Mouse (Mus musculus) E14TG2a.4 (cell line): ENCODE data around the gene Olfr867.

ENCODE experiments used
- H3K27me3 ChIP-seq: 2 replicates; pipeline ENCODE4 v1.6.1; 2014; ENCODE audit warnings: low read length, control low read depth; ENCODE audit not compliant: insufficient read depth
- H3K36me3 ChIP-seq: 2 replicates; pipeline ENCODE4 v1.6.1; 2014; ENCODE audit warnings: low read length, control low read depth; ENCODE audit not compliant: insufficient read depth
- H3K4me1 ChIP-seq: replicated peaks from 2 replicates; pipeline ENCODE4 v1.6.1; 2014; ENCODE audit warnings: low read depth, low read length, control low read depth
- H3K4me3 ChIP-seq: replicated peaks from 2 replicates; pipeline ENCODE4 v1.5.1; 2014; ENCODE audit warnings: mild to moderate bottlenecking, low read length
- H3K9me3 ChIP-seq: 2 replicates; pipeline ENCODE4 v1.6.1; 2014; ENCODE audit warnings: low read length, control low read depth
- CTCF ChIP-seq: conservative IDR thresholded peaks from 2 replicates; pipeline ENCODE4 v1.5.1; 2014; ENCODE audit warnings: low read length
- NANOG ChIP-seq: IDR thresholded peaks from 2 replicates; pipeline ENCODE4 v1.6.1; 2014; ENCODE audit warnings: borderline replicate concordance, low read length, mixed read lengths
- POU5F1 ChIP-seq: IDR thresholded peaks from 2 replicates; pipeline ENCODE4 v1.6.1; 2014; ENCODE audit warnings: low read length, borderline replicate concordance

The Olfr867 gene

GRCm38 (mm10) chr9:20057462-20057861 is at the start of gene Olfr867:
Gene Olfr867 (minus strand): TSS chr9:20057562.
- Histone ChIP-seq H3K4me1 (no peaks in the 10 kb centered on the region), H3K4me3 (no peak within 1 kb of the TSS), H3K36me3 (no peaks in the 10 kb centered on the region), H3K9me3 (peaks cover 24% of the 10 kb centered on the region), H3K27me3 (no peaks in the 10 kb centered on the region)
- TF ChIP-seq CTCF = no peak
- no peak for TF ChIP-seq POU5F1
- TF ChIP-seq NANOG = no peak

GRCm38 (mm10) chr9:20098326-20098725 is 41.0 kb upstream of the Olfr867 start, which contains the start of gene Olfr868:
Gene Olfr868 (plus strand): TSS chr9:20098626.
- no peak within 1 kb of the TSS for H3K4me3 ChIP-seq
- no peaks in the 10 kb centered on the region for H3K4me1 ChIP-seq
- H3K27me3 ChIP-seq = no peaks in the 10 kb centered on the region
- H3K36me3 ChIP-seq = no peaks in the 10 kb centered on the region
- H3K9me3 ChIP-seq = no peaks in the 10 kb centered on the region
- TF ChIP-seq POU5F1 = no peak
- TF ChIP-seq CTCF = no peak
- no peak for TF ChIP-seq NANOG

- Histone ChIP-seq H3K4me1 (0 out of 2 replicates have a peak, but pooled peaks cover 2% of the 10 kb centered on the region), H3K27me3 (no peaks in the 10 kb centered on the region), H3K36me3 (no peaks in the 10 kb centered on the region; the same call in 1 of the 2 replicates), H3K4me3 (no peak overlapping the region), H3K9me3 (peaks cover 69% of the 10 kb centered on the region)
- TF ChIP-seq CTCF (no peak), POU5F1 (no peak), NANOG (no peak)
These were observed 16.3 kb upstream of the Olfr867 start for GRCm38 (mm10) chr9:20073523-20074177.

DNA sequence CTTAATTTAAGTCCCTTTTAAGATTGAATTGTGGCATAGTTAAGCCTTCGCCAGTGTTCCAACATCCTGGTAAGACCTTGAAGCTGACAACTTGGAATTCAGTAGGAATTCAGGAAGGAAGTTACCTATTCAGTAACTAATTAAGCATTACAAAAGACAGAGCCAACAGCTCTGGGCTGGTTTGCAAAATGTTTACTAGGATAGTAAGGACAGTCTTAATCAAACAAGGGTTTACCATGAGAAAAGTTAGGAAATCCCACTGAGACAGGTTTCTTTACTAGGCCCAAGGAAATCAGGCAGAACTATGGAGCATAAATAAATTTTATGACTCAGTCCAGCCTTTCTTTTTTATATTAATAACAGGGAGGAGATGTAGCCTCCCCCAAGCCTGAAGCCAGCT is 13.9 kb upstream of the Olfr867 start:
- TF ChIP-seq NANOG (no peak), POU5F1 (no peak), CTCF (no peak)
- Histone ChIP-seq H3K9me3 (peaks cover 67% of the 10 kb centered on the region), H3K4me1 (0 out of 2 replicates have a peak, but pooled peaks cover 2% of the 10 kb centered on the region), H3K27me3 (no peaks in the 10 kb centered on the region), H3K4me3 (no peak overlapping the region), H3K36me3 (no peaks in the 10 kb centered on the region; the same call in 1 of the 2 replicates)

DNA sequence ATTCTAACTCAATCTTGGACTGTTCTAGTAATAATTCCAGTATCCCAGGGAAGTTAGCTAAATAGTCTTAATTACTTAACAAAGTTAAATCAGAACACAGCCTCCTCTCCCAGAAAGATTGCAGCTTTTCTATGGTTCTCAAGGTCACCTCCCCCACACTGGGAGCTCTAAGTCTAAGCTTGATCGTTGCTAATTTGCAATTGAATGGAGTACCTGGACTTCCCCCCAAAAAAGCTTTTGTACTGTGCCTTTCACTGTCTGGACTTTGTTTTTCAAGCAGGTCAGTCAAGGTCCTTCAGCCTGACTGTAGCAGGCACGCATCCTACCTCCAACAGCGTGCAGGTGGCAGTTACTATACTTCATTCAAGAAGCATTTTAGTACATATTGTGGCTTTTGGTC is 12.9 kb upstream of the Olfr867 start:
- H3K9me3 ChIP-seq = peaks cover 56% of the 10 kb centered on the region
- 0 out of 2 replicates have a peak, but pooled peaks have one; percentile 20 for TF ChIP-seq POU5F1
- TF ChIP-seq CTCF = no peak
- peak; percentile 82; the same call in 1 of the 2 replicates for TF ChIP-seq NANOG
- no peaks in the 10 kb centered on the region; the same call in 1 of the 2 replicates for H3K36me3 ChIP-seq
- no peaks in the 10 kb centered on the region for H3K27me3 ChIP-seq
- no peak overlapping the region for H3K4me3 ChIP-seq
- H3K4me1 ChIP-seq = 0 out of 2 replicates have a peak, but pooled peaks cover 2% of the 10 kb centered on the region

GRCm38 (mm10) chr9:20047964-20048363 is 9.4 kb downstream of the Olfr867 start:
- no peaks in the 10 kb centered on the region for H3K4me1 ChIP-seq
- H3K4me3 ChIP-seq = no peak overlapping the region
- no peaks in the 10 kb centered on the region for H3K36me3 ChIP-seq
- H3K27me3 ChIP-seq = no peaks in the 10 kb centered on the region
- TF ChIP-seq POU5F1 = no peak
- TF ChIP-seq NANOG = no peak
- H3K9me3 ChIP-seq = no peaks in the 10 kb centered on the region

- no peak for TF ChIP-seq POU5F1
- TF ChIP-seq NANOG = no peak
- no peak for TF ChIP-seq CTCF
- H3K4me3 ChIP-seq = no peak within 1 kb of the TSS
- H3K9me3 ChIP-seq = no peaks in the 10 kb centered on the region
- no peaks in the 10 kb centered on the region for H3K4me1 ChIP-seq
- H3K27me3 ChIP-seq = no peaks in the 10 kb centered on the region
- H3K36me3 ChIP-seq = no peaks in the 10 kb centered on the region
These were observed 29.4 kb downstream of the Olfr867 start, which contains the start of gene Olfr866 for GRCm38 (mm10) chr9:20027935-20028334. Gene Olfr866 (minus strand): TSS chr9:20028035.
